Mouse (Mus musculus) C2C12 (cell line): ENCODE results near the gene Zfp286.

Source experiments
- CEBPB ChIP-seq: IDR thresholded peaks from one replicate; pipeline ENCODE4 v1.6.1; 2011; ENCODE audit warnings: low read depth, mild to moderate bottlenecking, control low read depth, moderate library complexity
- CTCF ChIP-seq: IDR thresholded peaks from one replicate; pipeline ENCODE4 v1.5.1; 2011; ENCODE audit not compliant: control insufficient read depth, insufficient read depth, insufficient read length
- MAX ChIP-seq: IDR thresholded peaks from one replicate; pipeline ENCODE4 v1.6.1; 2011; ENCODE audit warnings: mild to moderate bottlenecking, control low read depth
- MYOG ChIP-seq: IDR thresholded peaks from one replicate; pipeline ENCODE4 v1.6.1; 2011; ENCODE audit not compliant: control insufficient read depth, insufficient read length; ENCODE audit errors: extremely low read depth
- USF1 ChIP-seq: IDR thresholded peaks from one replicate; pipeline ENCODE4 v1.6.1; 2011; ENCODE audit warnings: low read depth, mild to moderate bottlenecking, control low read depth, moderate library complexity

DNA sequence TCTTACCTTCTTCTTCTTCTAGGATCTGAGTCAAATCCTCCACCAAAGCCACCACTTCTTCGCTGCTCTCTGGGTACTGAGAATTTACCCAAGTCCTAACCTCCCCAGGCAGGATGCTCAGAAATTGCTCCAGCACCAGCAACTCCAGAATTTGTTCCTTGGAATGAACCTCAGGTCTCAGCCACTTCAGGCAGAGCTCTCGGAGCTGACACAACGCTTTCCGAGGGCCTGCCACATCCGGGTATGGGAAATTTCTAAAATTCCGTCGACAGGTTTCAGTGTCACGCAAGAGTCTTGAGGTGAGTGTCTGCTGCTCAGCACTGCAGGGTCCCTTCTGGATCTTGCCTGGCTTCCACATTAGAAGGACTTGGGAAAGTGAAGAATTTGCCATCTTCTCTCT lies 61.0 kb downstream of the Zfp286 start:
- TF ChIP-seq CTCF (no peak), MYOG (no peak), MAX (no peak), CEBPB (no peak), USF1 (no peak)
